Mouse (Mus musculus): ENCODE results near the gene 4932438H23Rik.

GRCm38 (mm10) chr16:91116696-91117095 is 21.8 kb upstream of the 4932438H23Rik start:
- no peak for TF ChIP-seq CTCF (IDR thresholded peaks at IDR 0.05 in 2 of 3, conservative IDR thresholded peaks at IDR 0.05 in 1 of 3; ENCODE audit: control insufficient read depth in 1 of 3, insufficient read depth in 1 of 3, low read depth in 2 of 3, low read length in 3 of 3, poor library complexity in 1 of 3, severe bottlenecking in 1 of 3)
- TF ChIP-seq MAX (IDR thresholded peaks at IDR 0.05; ENCODE audit: low read length), result no peak
- no peak for TF ChIP-seq TAL1 (IDR thresholded peaks at IDR 0.05; ENCODE audit: low read length)
- TF ChIP-seq POLR2A (IDR thresholded peaks at IDR 0.05; ENCODE audit: control insufficient read depth in 1 of 2, insufficient read depth in 1 of 2, low read depth in 1 of 2, low read length in 2 of 2, poor library complexity in 1 of 2), result no peak
- no peak for TF ChIP-seq MYC (IDR thresholded peaks at IDR 0.05; ENCODE audit: low read depth, low read length)
- TF ChIP-seq HCFC1 (IDR thresholded peaks at IDR 0.05; ENCODE audit: low read depth, low read length), result no peak
- TF ChIP-seq TCF12 (IDR thresholded peaks at IDR 0.05; ENCODE audit: low read depth, low read length), result no peak
- no peak for TF ChIP-seq MEF2A (IDR thresholded peaks at IDR 0.05; ENCODE audit: extremely low read depth, insufficient replicate concordance, low read depth, low read length, poor library complexity, severe bottlenecking)
- TF ChIP-seq NELFE (IDR thresholded peaks at IDR 0.05; ENCODE audit: low read depth, low read length), result no peak
- no peak for TF ChIP-seq USF2 (IDR thresholded peaks at IDR 0.05; ENCODE audit: borderline replicate concordance in 1 of 2, insufficient read depth in 1 of 2, low read depth in 1 of 2, low read length in 2 of 2)
- TF ChIP-seq RAD21 (IDR thresholded peaks at IDR 0.05; ENCODE audit: low read depth, low read length), result no peak
- TF ChIP-seq BHLHE40 (IDR thresholded peaks at IDR 0.05; ENCODE audit: borderline replicate concordance, low read depth, low read length), result no peak
- 0 out of 4 replicates have a peak, but pooled peaks of 1 of the 2 experiments have one; percentile 12 for TF ChIP-seq EP300 (IDR thresholded peaks at IDR 0.05; ENCODE audit: low read depth in 1 of 2, low read length in 2 of 2)
- TF ChIP-seq CHD1 (IDR thresholded peaks at IDR 0.05; ENCODE audit: low read depth, low read length), result no peak

Measured in MEL (cell line).